Mouse (Mus musculus) layer of hippocampus, postnatal 10 days (tissue): Measurements from ENCODE around the gene Hoxd10. TPM values are rescaled to one million over a fixed set of nuclear protein-coding genes. Genes with fewer than 3 reads are reported as not detected.

Experiments
- DNase-seq, 2 experiments: peaks; one replicate each; pipeline ENCODE4 v3.0.0; 2021; ENCODE audit warnings: low spot score in 2 of 2
- long read RNA-seq: library from polyadenylated mRNA; stranded (forward); transcript quantifications from one replicate; pipeline ENCODE4 v2.0.0, GENCODE M21; 2023
- total RNA-seq, 2 experiments: library from RNA; stranded (reverse); gene quantifications; 2 replicates each; pipeline ENCODE4 v1.2.3; 2021

Gene Hoxd10
- not detected for total RNA-seq
- long read RNA-seq: 0 reads

- peak in 1 of 2 experiments; percentile 20 for DNase-seq
Measured at GRCm38 (mm10) chr2:74691022-74691951, at the start of gene Hoxd10. Hoxd10 (plus strand) TSS chr2:74691924.

- DNase-seq: no peak
Measured at GRCm38 (mm10) chr2:74642431-74642830, 49.3 kb upstream of the Hoxd10 start.

- no peak for DNase-seq
Measured at GRCm38 (mm10) chr2:74645631-74646030, 46.1 kb upstream of the Hoxd10 start.

GRCm38 (mm10) chr2:74647082-74647864, 44.5 kb upstream of the Hoxd10 start:
- DNase-seq: no peak

- no peak for DNase-seq
Measured at GRCm38 (mm10) chr2:74652996-74653340, 38.8 kb upstream of the Hoxd10 start.

DNA sequence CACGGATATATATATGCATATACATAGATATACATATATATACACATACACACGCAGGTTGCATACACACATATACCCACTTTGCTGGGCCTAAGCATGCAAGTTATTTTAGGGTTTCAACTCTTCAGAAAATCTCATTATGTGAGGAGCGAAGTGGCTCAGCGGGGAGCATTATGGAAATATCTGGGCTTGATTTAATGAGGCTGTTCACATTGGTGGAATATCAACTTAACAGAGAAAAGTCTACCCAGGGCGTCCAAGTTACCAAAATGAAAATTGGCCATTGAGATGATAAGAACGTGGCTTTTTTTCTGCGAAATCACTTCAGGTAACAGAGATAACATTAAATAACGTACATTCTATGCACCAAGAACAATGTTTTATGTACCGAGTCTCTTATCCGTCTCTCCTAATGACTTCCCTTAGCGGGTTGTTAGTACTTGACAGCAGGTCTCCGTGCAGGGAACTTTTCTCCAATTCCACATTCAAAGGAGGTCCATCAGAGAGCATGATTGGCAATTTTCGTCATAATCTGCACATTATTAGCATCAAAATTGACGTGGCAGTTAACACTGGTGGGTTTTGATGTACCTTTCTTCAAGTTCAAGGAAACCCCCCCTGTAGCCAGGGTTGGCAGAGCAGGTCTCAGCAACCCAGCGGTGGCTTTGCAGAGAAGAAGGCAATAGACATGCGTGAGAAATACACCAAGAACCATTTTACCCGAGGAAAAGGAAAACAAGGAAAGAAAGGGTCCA, 37.8 kb upstream of the Hoxd10 start:
- DNase-seq: no peak

GRCm38 (mm10) chr2:74654743-74655419, 36.8 kb upstream of the Hoxd10 start:
- DNase-seq: no peak

DNA sequence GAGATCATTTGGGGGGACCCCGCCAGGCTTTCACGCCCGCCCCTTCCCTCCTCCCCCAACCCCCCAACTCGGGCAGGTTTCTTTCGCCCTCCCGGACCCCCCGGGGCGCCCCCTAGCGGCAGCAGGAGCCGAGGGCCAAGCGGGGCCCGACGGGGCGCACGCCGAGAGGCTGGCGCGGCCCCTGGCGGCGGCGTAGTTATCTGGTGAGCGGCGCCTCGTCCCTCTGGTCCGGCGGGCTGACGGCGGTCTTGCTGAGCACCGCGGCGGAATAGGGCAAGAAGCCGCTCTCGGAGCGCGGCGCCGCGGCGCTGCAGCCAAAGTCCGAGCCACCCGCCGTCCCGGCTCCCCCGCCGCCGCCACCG, 36.3 kb upstream of the Hoxd10 start:
- DNase-seq: peak in 1 of 2 experiments; percentile 36

- DNase-seq: no peak
Measured at GRCm38 (mm10) chr2:74655821-74656631, 35.7 kb upstream of the Hoxd10 start.

- DNase-seq: no peak
Measured at GRCm38 (mm10) chr2:74656632-74657021, 35.1 kb upstream of the Hoxd10 start.

- DNase-seq: no peak
Measured at GRCm38 (mm10) chr2:74657251-74658023, 34.3 kb upstream of the Hoxd10 start.

DNA sequence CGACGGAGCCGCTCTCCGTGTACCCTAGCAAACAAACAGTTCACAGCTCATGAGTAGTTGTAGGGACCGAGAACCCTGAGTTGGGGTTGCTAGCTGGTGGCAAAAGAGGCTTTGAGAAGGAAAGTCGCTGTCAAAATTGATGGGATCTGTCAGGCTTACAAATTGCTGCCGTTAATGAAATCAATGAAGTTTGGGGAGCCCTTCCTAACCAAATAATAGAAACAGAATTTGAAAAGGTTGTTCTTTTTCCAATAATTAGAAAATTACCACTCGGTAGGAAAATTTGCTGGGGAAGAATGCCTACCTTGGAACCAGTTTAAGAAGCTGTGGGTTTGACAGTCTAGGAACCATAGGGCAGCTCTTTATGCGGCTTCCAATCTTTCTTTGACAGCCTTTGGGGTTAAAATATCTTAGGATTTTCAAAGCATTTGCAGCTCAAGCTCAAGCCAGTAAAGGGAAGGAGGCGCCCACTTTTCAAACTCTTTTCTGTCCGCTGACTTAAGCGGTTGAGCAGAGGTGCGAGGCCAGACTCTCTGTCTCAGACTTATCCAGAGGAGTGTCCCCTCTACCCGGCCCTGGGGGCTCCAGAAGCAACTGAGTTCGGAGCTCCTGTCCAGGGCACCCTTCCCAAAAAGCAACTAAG, 33.6 kb upstream of the Hoxd10 start:
- no peak for DNase-seq

DNA sequence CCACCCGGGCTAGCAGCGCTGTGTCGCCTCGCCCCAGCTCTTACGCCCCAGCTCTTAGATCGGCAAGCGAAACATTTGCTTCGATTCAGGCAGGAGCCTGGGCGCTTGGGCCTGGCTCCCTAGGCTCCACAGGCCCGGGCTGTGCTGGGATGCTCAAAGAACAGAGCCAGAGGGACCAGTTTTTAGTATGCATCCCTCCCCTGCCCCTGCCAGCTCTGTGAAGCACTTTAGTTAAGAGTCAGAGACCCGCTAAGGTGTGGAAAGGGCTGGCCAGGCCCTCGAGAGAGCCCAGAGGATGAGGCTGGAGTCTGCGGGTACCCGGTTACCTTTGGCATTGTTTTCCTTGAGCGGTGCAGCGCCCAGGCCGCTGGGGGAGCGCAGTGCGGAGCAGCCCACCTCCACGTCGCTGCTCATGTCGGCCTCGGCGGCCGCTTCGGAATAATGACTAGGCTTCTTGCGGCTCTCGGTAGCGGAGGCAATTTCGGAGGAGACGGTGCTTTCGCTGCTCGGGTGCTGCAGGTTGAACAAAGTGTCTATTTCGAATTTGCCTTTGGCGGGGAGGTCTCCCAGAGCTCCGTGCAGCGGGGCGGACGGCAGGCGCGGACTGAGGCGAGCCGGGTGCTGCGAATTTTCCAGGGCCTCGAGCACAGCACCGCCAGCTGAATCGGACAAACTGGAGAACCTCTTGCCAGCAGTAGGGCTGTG, 32.9 kb upstream of the Hoxd10 start:
- DNase-seq: no peak

DNA sequence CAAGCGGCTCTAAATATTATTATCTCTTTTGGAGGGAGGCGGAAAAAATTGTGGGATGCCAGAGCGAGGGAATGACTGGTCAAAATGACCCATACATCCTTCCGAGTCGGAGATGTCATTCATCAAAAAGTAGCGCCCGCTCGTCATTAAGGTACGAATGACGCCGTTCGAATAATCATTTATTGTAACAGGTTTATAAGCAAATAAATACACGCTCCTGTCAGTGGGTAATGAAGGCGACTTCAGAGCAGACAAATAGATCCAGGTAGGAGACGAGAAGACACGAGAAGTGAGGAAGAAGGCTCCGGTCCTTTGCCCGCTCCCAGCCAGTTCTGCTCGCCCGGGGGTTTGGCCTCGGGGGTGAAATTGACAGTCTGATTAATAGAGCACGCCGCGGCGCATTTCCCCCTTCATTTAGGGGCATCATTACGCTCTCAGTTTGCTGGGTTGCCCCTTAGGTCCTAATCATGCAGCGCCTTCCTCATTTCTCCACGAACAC, 32.2 kb upstream of the Hoxd10 start, which contains the start of gene Evx2:
TSS of gene Evx2 (minus strand) at position 51 of the 499 bp plus-strand sequence.
- DNase-seq: no peak

GRCm38 (mm10) chr2:74660421-74661375, 31.0 kb upstream of the Hoxd10 start:
- DNase-seq: peak in 1 of 2 experiments; percentile 12

GRCm38 (mm10) chr2:74661685-74662084, 30.0 kb upstream of the Hoxd10 start:
- DNase-seq: peak; percentile 56 to 72
